Mouse (Mus musculus) spleen, postnatal 14 days (tissue): ENCODE results near the gene Zfp456.
"Not testable (repeated sequence)": the region's sequence is repeated elsewhere in the genome, so short reads cannot be mapped to it uniquely, and the experiment has no call there.

Experiments used
- DNase-seq, 2 experiments: peaks; one replicate each; pipeline ENCODE4 v3.0.0; 2021 to 2022; ENCODE audit warnings: low spot score in 2 of 2

Gene Zfp456

GRCm38 (mm10) chr13:67375050-67375911, at the start of gene Zfp456, which contains the start of gene Gm28041:
Zfp456 (minus strand) TSS chr13:67375810.
Gm28041 (minus strand) TSS chr13:67375733.
- DNase-seq: peak; percentile 36 to 60

- not testable (repeated sequence) for DNase-seq
These were observed 46.9 kb upstream of the Zfp456 start for GRCm38 (mm10) chr13:67422532-67422931.

- DNase-seq: peak in 1 of 2 experiments; percentile 4
These were observed 45.7 kb upstream of the Zfp456 start, which contains the start of gene Zfp459 for GRCm38 (mm10) chr13:67421207-67421857. Zfp459 (minus strand) TSS chr13:67421418.

GRCm38 (mm10) chr13:67420558-67421206, 45.1 kb upstream of the Zfp456 start:
- DNase-seq: no peak

- DNase-seq: no peak
These were observed 41.2 kb upstream of the Zfp456 start for GRCm38 (mm10) chr13:67416811-67417210.

- no peak for DNase-seq
These were observed 40.1 kb upstream of the Zfp456 start for GRCm38 (mm10) chr13:67415759-67416158.

- not testable (repeated sequence) for DNase-seq
These were observed 38.0 kb upstream of the Zfp456 start for GRCm38 (mm10) chr13:67413634-67414033.

GRCm38 (mm10) chr13:67399183-67399903, 23.7 kb upstream of the Zfp456 start, which contains the start of gene Zfp429:
Zfp429 (minus strand) TSS chr13:67399819.
- DNase-seq: peak; percentile 20 to 34

GRCm38 (mm10) chr13:67376255-67376654, 645 bp upstream of the Zfp456 start:
- DNase-seq: not testable (repeated sequence)

GRCm38 (mm10) chr13:67360131-67360744, 15.4 kb downstream of the Zfp456 start, which contains the start of the genes Gm28044 and Zfp953:
Gm28044 (minus strand) TSS chr13:67360536.
Zfp953 (minus strand) TSS chr13:67360605.
- peak; percentile 68 to 86 for DNase-seq

- DNase-seq: no peak
These were observed 23.8 kb downstream of the Zfp456 start for GRCm38 (mm10) chr13:67351854-67352253.

- DNase-seq: no peak
These were observed 32.2 kb downstream of the Zfp456 start for GRCm38 (mm10) chr13:67343422-67343821.

GRCm38 (mm10) chr13:67332877-67333276, 42.7 kb downstream of the Zfp456 start:
- DNase-seq: no peak

GRCm38 (mm10) chr13:67332019-67332724, 43.4 kb downstream of the Zfp456 start, which contains the start of gene Zfp595:
Zfp595 (minus strand) TSS chr13:67332570.
- peak; percentile 44 to 74 for DNase-seq
